Mouse (Mus musculus) lung, adult 10 weeks (tissue): ENCODE data around the gene Rspo3. TPM values are rescaled to one million over a fixed set of nuclear protein-coding genes. Genes with fewer than 3 reads are reported as not detected.

Experiments used
- polyA plus RNA-seq: library from polyadenylated mRNA; stranded (reverse); fragments of 350-450 nt; fragmentation: Illumina TruSeq; extraction: RNeasy Lipid Tissue Mini Kit (QIAGEN cat#74804); gene quantifications from one replicate; pipeline ENCODE4 v1.2.3, GENCODE M21; 2014; ENCODE audit warnings: low read depth, low replicate concordance; ENCODE audit not compliant: insufficient read depth

Rspo3 gene
- 0.71 TPM for polyA plus RNA-seq

GRCm38 (mm10) chr10:29535546-29536260, at the start of gene Rspo3:
Gene Rspo3, minus strand, starts transcription at chr10:29535867.

Other genes with a start within 250 kb of the Rspo3 start
- gene Echdc1, start 222.7 kb downstream of the Rspo3 start, polyA plus RNA-seq = 13.9 TPM
- 42.9 TPM for gene Rnf146, start 173.4 kb downstream of the Rspo3 start, polyA plus RNA-seq